Comparison of ENCODE assay signal across 8 mouse cellular contexts in the genomic region with DNA sequence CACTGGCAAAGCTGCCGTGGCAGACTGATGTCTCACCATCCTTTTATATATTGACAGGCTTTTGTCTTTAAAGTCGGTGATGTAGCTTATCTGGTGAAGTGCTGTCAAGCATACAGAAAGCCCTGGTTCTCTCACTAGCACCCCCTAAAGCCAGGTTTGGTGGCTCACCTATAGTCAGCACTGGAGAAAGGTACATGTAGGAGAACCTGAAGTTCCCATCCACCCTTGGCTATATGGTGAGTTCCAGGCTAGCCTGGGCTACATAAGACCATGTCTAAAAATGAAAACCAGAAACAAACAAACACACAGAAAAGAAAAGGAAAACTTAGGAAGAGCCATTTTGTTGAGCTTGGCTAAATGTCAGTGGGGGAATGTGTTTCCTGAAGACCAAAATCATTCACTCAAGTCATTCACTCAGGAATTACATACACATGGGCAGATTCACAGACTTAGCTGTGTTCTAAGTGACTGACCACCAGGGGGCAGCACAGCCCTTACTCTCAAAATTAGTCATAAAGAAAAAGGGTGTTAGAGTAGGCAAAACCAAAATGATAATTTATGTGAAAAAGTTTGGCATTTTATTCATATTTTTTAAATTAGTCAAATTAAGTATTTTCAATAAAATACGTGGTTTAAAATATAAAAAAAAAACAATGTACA. TPM values are rescaled to one million over a fixed set of nuclear protein-coding genes. Genes with fewer than 3 reads are reported as not detected.
DNase-seq lines count a peak whose midpoint lies in the region; ATAC-seq lines count a peak whose summit lies in the region.
"Had no signal": no experiment of that assay in that cellular context is flagged by ENCODE, and none has a peak within 500 bp of the region (broad histone marks: within the 10 kb centered on the region; RNA-seq: fewer than 3 reads in every experiment).

No protein-coding gene starts in this region.

- H3K4me2 ChIP-seq in intestine, embryonic 15.5 days (replicated peaks): no peak overlapping the region
- H3K4me2 ChIP-seq in midbrain, embryonic 16.5 days (ENCODE audit: low read length): no peak overlapping the region

- peak; percentile 87 for DNase-seq in adipocyte (ENCODE audit: low spot score)
- peak; percentile 53 for DNase-seq in cerebellum, adult 9-11 months
- peak; percentile 35 to 66 for DNase-seq in frontal cortex, postnatal 10 days (ENCODE audit: low spot score in 2 of 2)
- DNase-seq in left cerebral cortex, postnatal 36 days (ENCODE audit: low spot score in 2 of 2): peak; percentile 33 to 62
- DNase-seq in spleen, postnatal 10 days (ENCODE audit: low spot score in 2 of 2): peak; percentile 60 to 87

- no peak overlapping the region for H3K9ac ChIP-seq in intestine, embryonic 15.5 days
- no peak overlapping the region for H3K9ac ChIP-seq in midbrain, embryonic 16.5 days (ENCODE audit: low read depth, low read length)

- H3K4me1 ChIP-seq in intestine, embryonic 15.5 days (replicated peaks): no peaks in the 10 kb centered on the region
- H3K4me1 ChIP-seq in midbrain, embryonic 16.5 days (ENCODE audit: control insufficient read depth, insufficient read depth, low read length): no peaks in the 10 kb centered on the region

- no peak overlapping the region for H3K4me3 ChIP-seq in intestine, embryonic 15.5 days (replicated peaks)
- H3K4me3 ChIP-seq in midbrain, embryonic 16.5 days (ENCODE audit: low read depth, low read length): no peak overlapping the region

- 0 out of 2 replicates have a peak, but pooled peaks cover 1% of the 10 kb centered on the region for H3K36me3 ChIP-seq in intestine, embryonic 15.5 days
- peaks cover 3% of the 10 kb centered on the region; the same call in 1 of the 2 replicates for H3K36me3 ChIP-seq in midbrain, embryonic 16.5 days (ENCODE audit: control insufficient read depth, insufficient read depth, low read length)

- H3K27ac ChIP-seq in intestine, embryonic 15.5 days: no peak overlapping the region
- H3K27ac ChIP-seq in midbrain, embryonic 16.5 days (ENCODE audit: low read length): no peak overlapping the region
- H3K27ac ChIP-seq: macrophage had no signal

- intact Hi-C loops in left cerebral cortex, postnatal 36 days (cut with DNase I): no loop called here

- 66% methylated on average over 3 of the region's 3 CpGs for WGBS in intestine, embryonic 15.5 days
- 65% methylated on average over 3 of the region's 3 CpGs for WGBS in midbrain, embryonic 16.5 days

- H3K9me3 ChIP-seq in intestine, embryonic 15.5 days: no peaks in the 10 kb centered on the region
- no peaks in the 10 kb centered on the region for H3K9me3 ChIP-seq in midbrain, embryonic 16.5 days (replicated peaks; ENCODE audit: control insufficient read depth, low read length, poor library complexity, severe bottlenecking)

- H3K27me3 ChIP-seq in intestine, embryonic 15.5 days (replicated peaks): no peaks in the 10 kb centered on the region
- H3K27me3 ChIP-seq in midbrain, embryonic 16.5 days (ENCODE audit: control insufficient read depth, insufficient read depth, low read depth, low read length): no peaks in the 10 kb centered on the region

- ATAC-seq in intestine, embryonic 15.5 days: peak; percentile 70; the same call in 1 of the 2 replicates
- peak; percentile 70; the same call in 1 of the 2 replicates for ATAC-seq in midbrain, embryonic 16.5 days

RNA-seq across cellular contexts. Expression of gene Pot1b, which starts 10.1 kb away (rescaled TPM):
- polyA plus RNA-seq in intestine, embryonic 15.5 days (2015; fragmentation: Nextera tagmentation; extraction: Ambion mirVana): 6.6 and 7.0 TPM in 2 replicates
- 1 to 10 TPM; 4.6 to 6.6 TPM for total RNA-seq in left cerebral cortex, postnatal 36 days (2021)
- polyA plus RNA-seq in midbrain, embryonic 16.5 days (2015; fragmentation: Nextera tagmentation; extraction: Ambion mirVana): 6.7 and 7.9 TPM in 2 replicates

RNA-seq across cellular contexts. Expression of gene Adgre4, which starts 47.5 kb away (rescaled TPM):
- polyA plus RNA-seq in intestine, embryonic 15.5 days (2015; fragmentation: Nextera tagmentation; extraction: Ambion mirVana): 0.95 and 1.0 TPM in 2 replicates
- under 1 TPM in 1 of 2 experiments, not detected in 1; 0.11 TPM for total RNA-seq in left cerebral cortex, postnatal 36 days (2021)
- polyA plus RNA-seq in midbrain, embryonic 16.5 days (2015; fragmentation: Nextera tagmentation; extraction: Ambion mirVana): 0.09 and 0.21 TPM in 2 replicates
